Mouse (Mus musculus) kidney, embryonic 16.5 days (tissue): ENCODE measurements around the gene Tmem185b. TPM values are rescaled to one million over a fixed set of nuclear protein-coding genes. Genes with fewer than 3 reads are reported as not detected.

ENCODE experiments used
- ATAC-seq: fragments of 200-750 bp; cut with Nextera tagmentation; 2 replicates; pipeline ENCODE4 v1.8.0; 2017; ENCODE audit warnings: moderate TSS enrichment; ENCODE audit not compliant: low FRiP score, low TSS enrichment
- H3K27ac ChIP-seq: fragments of 300-500 bp; sonication (generic); 2 replicates; pipeline ENCODE4 v1.5.1; 2014; ENCODE audit warnings: low read length
- H3K27me3 ChIP-seq: fragments of 300-500 bp; sonication (generic); 2 replicates; pipeline ENCODE4 v1.6.1; 2014; ENCODE audit warnings: low read length, control low read depth, mixed read lengths; ENCODE audit not compliant: insufficient read depth
- H3K36me3 ChIP-seq: fragments of 300-500 bp; sonication (generic); 2 replicates; pipeline ENCODE4 v1.6.1; 2014; ENCODE audit warnings: low read length, control low read depth, mixed read lengths; ENCODE audit not compliant: insufficient read depth
- H3K4me1 ChIP-seq: fragments of 300-500 bp; sonication (generic); 2 replicates; pipeline ENCODE4 v1.6.1; 2014; ENCODE audit warnings: low read length, control low read depth, mixed read lengths; ENCODE audit not compliant: insufficient read depth
- H3K4me2 ChIP-seq: fragments of 300-500 bp; sonication (generic); replicated peaks from 2 replicates; pipeline ENCODE4 v1.6.1; 2014; ENCODE audit warnings: low read depth, low read length
- H3K4me3 ChIP-seq: fragments of 300-500 bp; sonication (generic); 2 replicates; pipeline ENCODE4 v1.5.1; 2014; ENCODE audit warnings: mild to moderate bottlenecking, low read length
- H3K9ac ChIP-seq: fragments of 300-500 bp; sonication (generic); replicated peaks from 2 replicates; pipeline ENCODE4 v1.6.1; 2014; ENCODE audit warnings: low read length
- H3K9me3 ChIP-seq: fragments of 300-500 bp; sonication (generic); 2 replicates; pipeline ENCODE4 v1.6.1; 2016; ENCODE audit warnings: low read length, control low read depth
- WGBS: fragments of 180-500 bp; shearing (Covaris S2); extraction: QIAGEN DNeasy Blood & Tissue Kit; methylation state at CpG from one replicate; pipeline ENCODE4 v1.1.7; 2014; 5-methylcytosine and 5-hydroxymethylcytosine counted together
- polyA plus RNA-seq: library from polyadenylated mRNA; unstranded; fragments of >200 nt; fragmentation: Nextera tagmentation; extraction: Ambion mirVana; gene quantifications from 2 replicates; pipeline ENCODE4 v1.2.1, GENCODE M21; 2015

The Tmem185b gene
- polyA plus RNA-seq: 32.9 and 33.1 TPM in 2 replicates

GRCm38 (mm10) chr1:119525689-119526591 is at the start of gene Tmem185b:
Tmem185b (plus strand) TSS chr1:119526160.
- WGBS: 1% methylated on average over 69 of the region's 82 CpGs
- Histone ChIP-seq H3K9me3 (peaks cover 25% of the 10 kb centered on the region), H3K27me3 (no peaks in the 10 kb centered on the region), H3K4me2 (peak within 1 kb of the TSS; percentile 87), H3K9ac (peak within 1 kb of the TSS; percentile 84), H3K4me1 (peaks cover 21% of the 10 kb centered on the region), H3K4me3 (peak within 1 kb of the TSS; percentile 71), H3K27ac (peak within 1 kb of the TSS; percentile 85), H3K36me3 (peaks cover 29% of the 10 kb centered on the region)
- peak; percentile 96 for ATAC-seq

- peaks cover 4% of the 10 kb centered on the region for H3K4me1 ChIP-seq
- no peak overlapping the region for H3K9ac ChIP-seq
- H3K9me3 ChIP-seq: 0 out of 2 replicates have a peak, but pooled peaks cover 2% of the 10 kb centered on the region
- no peak overlapping the region for H3K27ac ChIP-seq
- no peak for ATAC-seq
- peaks cover 43% of the 10 kb centered on the region for H3K36me3 ChIP-seq
- H3K4me2 ChIP-seq: no peak overlapping the region
- H3K27me3 ChIP-seq: no peaks in the 10 kb centered on the region
- WGBS: 77% methylated on average over 7 of the region's 7 CpGs
- H3K4me3 ChIP-seq: no peak overlapping the region
These were observed 49.0 kb upstream of the Tmem185b start for GRCm38 (mm10) chr1:119476905-119477353.

GRCm38 (mm10) chr1:119479641-119480040 is 46.3 kb upstream of the Tmem185b start:
- ATAC-seq: no peak
- Histone ChIP-seq H3K9ac (no peak overlapping the region), H3K36me3 (peaks cover 40% of the 10 kb centered on the region), H3K4me2 (no peak overlapping the region), H3K27ac (no peak overlapping the region), H3K4me3 (no peak overlapping the region), H3K27me3 (no peaks in the 10 kb centered on the region), H3K9me3 (0 out of 2 replicates have a peak, but pooled peaks cover 3% of the 10 kb centered on the region), H3K4me1 (peaks cover 11% of the 10 kb centered on the region; the same call in 1 of the 2 replicates)
- WGBS: 75% methylated on average over 4 of the region's 4 CpGs

- WGBS: 96% methylated on average over 8 of the region's 8 CpGs
- no peak for ATAC-seq
- H3K9ac ChIP-seq: no peak overlapping the region
These were observed 45.3 kb upstream of the Tmem185b start for GRCm38 (mm10) chr1:119480678-119481077.

GRCm38 (mm10) chr1:119481205-119481932 is 44.6 kb upstream of the Tmem185b start:
- no peak overlapping the region for H3K9ac ChIP-seq
- H3K27me3 ChIP-seq: no peaks in the 10 kb centered on the region
- H3K4me3 ChIP-seq: no peak overlapping the region

More at GRCm38 (mm10) chr1:119480678-119481077, 45.3 kb upstream of the Tmem185b start:
- Histone ChIP-seq H3K27me3 (no peaks in the 10 kb centered on the region), H3K4me3 (no peak overlapping the region), H3K4me2 (no peak overlapping the region), H3K4me1 (peaks cover 11% of the 10 kb centered on the region; the same call in 1 of the 2 replicates), H3K27ac (no peak overlapping the region), H3K9me3 (0 out of 2 replicates have a peak, but pooled peaks cover 3% of the 10 kb centered on the region), H3K36me3 (peaks cover 32% of the 10 kb centered on the region)

GRCm38 (mm10) chr1:119482891-119483290 is 43.1 kb upstream of the Tmem185b start:
- Histone ChIP-seq H3K27me3 (no peaks in the 10 kb centered on the region), H3K4me1 (peaks cover 20% of the 10 kb centered on the region), H3K4me3 (no peak overlapping the region), H3K36me3 (peaks cover 21% of the 10 kb centered on the region), H3K27ac (no peak overlapping the region), H3K9me3 (0 out of 2 replicates have a peak, but pooled peaks cover 3% of the 10 kb centered on the region), H3K4me2 (no peak overlapping the region), H3K9ac (no peak overlapping the region)
- 75% methylated on average over 3 of the region's 3 CpGs for WGBS
- no peak for ATAC-seq

More at GRCm38 (mm10) chr1:119481205-119481932, 44.6 kb upstream of the Tmem185b start:
- 0 out of 2 replicates have a peak, but pooled peaks cover 3% of the 10 kb centered on the region for H3K9me3 ChIP-seq
- peaks cover 25% of the 10 kb centered on the region for H3K36me3 ChIP-seq
- peaks cover 15% of the 10 kb centered on the region; the same call in 1 of the 2 replicates for H3K4me1 ChIP-seq
- no peak overlapping the region for H3K4me2 ChIP-seq
- H3K27ac ChIP-seq: no peak overlapping the region
- no peak for ATAC-seq
- WGBS: 94% methylated on average over 7 of the region's 7 CpGs

GRCm38 (mm10) chr1:119484457-119484856 is 41.5 kb upstream of the Tmem185b start:
- no peak overlapping the region for H3K4me2 ChIP-seq
- 63% methylated on average over 3 of the region's 3 CpGs for WGBS
- no peak overlapping the region for H3K27ac ChIP-seq
- no peaks in the 10 kb centered on the region for H3K27me3 ChIP-seq
- 0 out of 2 replicates have a peak, but pooled peaks have one; percentile 56 for ATAC-seq
- H3K4me1 ChIP-seq: peaks cover 26% of the 10 kb centered on the region
- 0 out of 2 replicates have a peak, but pooled peaks cover 3% of the 10 kb centered on the region for H3K9me3 ChIP-seq
- H3K36me3 ChIP-seq: peaks cover 20% of the 10 kb centered on the region
- no peak overlapping the region for H3K4me3 ChIP-seq
- no peak overlapping the region for H3K9ac ChIP-seq

GRCm38 (mm10) chr1:119485825-119486224 is 40.1 kb upstream of the Tmem185b start:
- 12% methylated on average over 2 of the region's 2 CpGs for WGBS
- H3K36me3 ChIP-seq: peaks cover 20% of the 10 kb centered on the region
- 0 out of 2 replicates have a peak, but pooled peaks cover 3% of the 10 kb centered on the region for H3K9me3 ChIP-seq
- no peak overlapping the region for H3K4me3 ChIP-seq
- no peak overlapping the region for H3K27ac ChIP-seq
- H3K9ac ChIP-seq: 0 out of 2 replicates have a peak overlapping the region, but pooled peaks have one; percentile 2
- H3K4me2 ChIP-seq: no peak overlapping the region
- H3K4me1 ChIP-seq: peaks cover 27% of the 10 kb centered on the region
- no peaks in the 10 kb centered on the region for H3K27me3 ChIP-seq
- ATAC-seq: peak; percentile 11; the same call in 1 of the 2 replicates

- no peak for ATAC-seq
- peaks cover 49% of the 10 kb centered on the region for H3K4me1 ChIP-seq
- no peak overlapping the region for H3K9ac ChIP-seq
- 0 out of 2 replicates have a peak, but pooled peaks cover 3% of the 10 kb centered on the region for H3K36me3 ChIP-seq
- H3K27me3 ChIP-seq: no peaks in the 10 kb centered on the region
- H3K27ac ChIP-seq: peak overlapping the region; percentile 35; the same call in 1 of the 2 replicates
- no peak overlapping the region for H3K4me3 ChIP-seq
- H3K9me3 ChIP-seq: no peaks in the 10 kb centered on the region
- WGBS: 43% methylated on average over 10 of the region's 10 CpGs
- no peak overlapping the region for H3K4me2 ChIP-seq
These were observed 37.9 kb upstream of the Tmem185b start for GRCm38 (mm10) chr1:119487917-119488590.
